Mouse (Mus musculus) erythroblast, embryonic 14.5 days (primary cell): ENCODE data around the gene Mcm3. TPM values are rescaled to one million over a fixed set of nuclear protein-coding genes. Genes with fewer than 3 reads are reported as not detected.
"Not testable (repeated sequence)": the region's sequence is repeated elsewhere in the genome, so short reads cannot be mapped to it uniquely, and the experiment has no call there.

Experiments
- H3K27me3 ChIP-seq: 2 replicates; pipeline ENCODE4 v1.6.1; 2012; ENCODE audit warnings: inconsistent platforms; ENCODE audit not compliant: control insufficient read depth
- H3K36me3 ChIP-seq: 2 replicates; pipeline ENCODE4 v1.6.1; 2012; ENCODE audit warnings: mild to moderate bottlenecking, inconsistent platforms; ENCODE audit not compliant: control insufficient read depth
- H3K4me1 ChIP-seq: 2 replicates; pipeline ENCODE4 v1.6.1; 2012; ENCODE audit warnings: inconsistent platforms; ENCODE audit not compliant: control insufficient read depth
- H3K4me3 ChIP-seq: replicated peaks from 2 replicates; pipeline ENCODE3; 2012; ENCODE audit warnings: moderate library complexity, mild to moderate bottlenecking, inconsistent platforms
- H3K9me3 ChIP-seq: 2 replicates; pipeline ENCODE4 v1.6.1; 2012; ENCODE audit warnings: low read length, inconsistent platforms, mixed read lengths; ENCODE audit not compliant: control insufficient read depth
- GATA1 ChIP-seq: IDR thresholded peaks from 2 replicates; pipeline ENCODE4 v1.6.1; 2012; ENCODE audit warnings: low read length, inconsistent platforms, mixed read lengths
- TAL1 ChIP-seq: IDR thresholded peaks from 3 replicates; pipeline ENCODE4 v1.6.1; 2012; ENCODE audit warnings: low read length, inconsistent platforms, mixed read lengths
- polyA plus RNA-seq: library from polyadenylated mRNA; stranded (reverse); fragments of >175 nt; gene quantifications from 2 replicates; pipeline ENCODE4 v1.2.3, GENCODE M21; 2012

Gene Mcm3
- polyA plus RNA-seq, 1 experiment = 12.8 TPM

DNA sequence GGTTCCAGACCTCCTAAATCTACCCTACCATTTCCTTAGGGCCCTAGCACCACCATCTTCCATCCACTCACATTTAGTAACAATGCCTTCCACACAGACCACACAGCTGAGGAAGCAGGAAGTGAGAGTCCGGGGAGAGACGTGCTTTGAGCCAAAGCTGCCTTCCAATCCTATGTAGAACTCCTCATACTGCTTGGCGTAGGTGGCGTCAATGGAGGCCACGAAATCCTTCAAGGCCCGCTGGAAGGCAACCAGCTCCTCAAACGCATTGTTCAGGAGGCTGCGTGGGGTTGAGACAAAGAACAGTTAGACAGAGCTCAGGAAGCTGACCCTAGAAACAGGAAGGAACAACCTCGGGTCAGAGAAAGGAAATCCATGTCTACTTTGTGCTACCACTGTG is 2.9 kb downstream of the Mcm3 start:
- H3K4me1 ChIP-seq = peaks cover 33% of the 10 kb centered on the region
- H3K9me3 ChIP-seq = no peaks in the 10 kb centered on the region
- H3K27me3 ChIP-seq = no peaks in the 10 kb centered on the region
- H3K36me3 ChIP-seq = peaks cover 68% of the 10 kb centered on the region
- no peak for TF ChIP-seq GATA1
- no peak for TF ChIP-seq TAL1
- H3K4me3 ChIP-seq = no peak overlapping the region

DNA sequence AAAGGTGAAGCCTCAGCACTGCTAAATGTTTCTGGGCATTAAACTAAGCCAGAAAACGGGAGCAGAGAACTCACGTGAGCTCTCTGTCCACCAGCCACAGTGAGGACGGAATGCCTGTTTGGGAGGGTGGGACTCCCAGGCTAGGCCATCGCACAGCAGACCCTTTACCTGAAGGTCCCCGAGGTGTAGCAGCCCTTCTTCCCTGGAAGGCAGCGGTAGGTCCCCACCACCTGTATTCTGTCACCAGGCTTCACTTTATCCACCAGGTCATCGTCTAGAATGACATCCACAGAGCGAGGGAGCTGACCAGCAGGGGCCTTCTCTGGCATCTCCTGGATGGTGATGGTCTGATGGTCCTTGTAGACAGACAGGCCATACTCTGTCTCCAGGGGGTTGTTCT is 5.6 kb downstream of the Mcm3 start:
- H3K36me3 ChIP-seq = peaks cover 95% of the 10 kb centered on the region
- no peaks in the 10 kb centered on the region for H3K27me3 ChIP-seq
- H3K4me1 ChIP-seq = peaks cover 29% of the 10 kb centered on the region

DNA sequence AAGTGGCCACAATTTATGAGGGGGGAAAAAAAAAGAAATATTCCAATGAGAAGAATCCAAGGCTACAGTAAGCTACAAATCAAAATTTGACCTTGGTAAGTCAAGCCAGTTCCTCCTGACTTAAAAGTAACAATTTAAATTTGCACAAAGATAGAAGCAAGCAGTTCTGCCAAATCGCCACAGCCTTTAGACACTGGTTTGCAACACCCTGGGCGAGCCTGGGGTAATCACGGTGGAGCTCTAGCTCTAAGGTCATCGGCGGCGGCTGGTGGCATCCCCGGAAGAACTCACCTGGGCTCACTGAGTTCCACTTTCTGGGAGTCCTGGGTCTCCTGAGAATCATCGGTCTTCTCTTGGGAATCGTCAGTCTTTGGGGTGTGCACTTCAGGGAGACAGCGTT is 15.6 kb downstream of the Mcm3 start:
- Histone ChIP-seq H3K4me3 (no peak overlapping the region), H3K36me3 (peaks cover 100% of the 10 kb centered on the region), H3K4me1 (no peaks in the 10 kb centered on the region; the same call in 1 of the 2 replicates), H3K9me3 (no peaks in the 10 kb centered on the region), H3K27me3 (no peaks in the 10 kb centered on the region)
- no peak for TF ChIP-seq TAL1
- no peak for TF ChIP-seq GATA1

More for the DNA sequence above, 5.6 kb downstream of the Mcm3 start:
- TF ChIP-seq GATA1 = no peak
- no peak for TF ChIP-seq TAL1
- Histone ChIP-seq H3K4me3 (no peak overlapping the region), H3K9me3 (no peaks in the 10 kb centered on the region)

DNA sequence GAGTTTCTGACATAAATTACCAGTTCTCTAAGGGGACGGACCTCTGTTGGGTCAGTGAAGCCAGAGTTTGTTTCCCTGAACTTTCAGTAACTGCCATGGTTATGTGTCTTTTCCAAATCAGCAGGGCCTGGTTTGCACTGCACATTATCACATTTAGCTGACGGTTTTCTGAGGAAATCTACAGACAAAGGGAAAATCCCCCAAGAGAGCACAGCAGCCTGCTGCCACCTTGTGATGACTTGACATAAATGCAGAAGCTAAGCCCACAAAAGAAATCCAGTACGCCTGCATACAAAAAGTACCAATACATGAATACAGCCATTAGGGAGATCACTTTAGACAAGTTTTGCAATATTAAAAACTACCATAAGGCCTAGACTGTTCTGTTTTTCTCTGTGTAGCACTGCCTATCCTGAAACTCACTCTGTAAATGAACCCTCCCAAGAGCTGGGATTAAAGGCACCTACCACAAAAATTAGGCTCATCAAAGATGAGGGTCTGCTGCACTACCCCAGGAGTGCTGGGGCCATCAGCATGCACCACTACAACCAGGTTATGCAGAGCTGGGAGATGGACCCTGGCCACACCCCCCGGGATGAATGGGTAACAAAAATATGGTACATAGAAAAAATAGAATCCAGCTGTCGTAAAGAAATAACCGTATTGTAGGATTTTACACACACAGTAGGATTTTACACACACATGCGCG is 18.3 kb downstream of the Mcm3 start:
- Histone ChIP-seq H3K4me1 (no peaks in the 10 kb centered on the region; the same call in none of the 2 replicates), H3K4me3 (no peak overlapping the region), H3K27me3 (no peaks in the 10 kb centered on the region), H3K36me3 (peaks cover 96% of the 10 kb centered on the region), H3K9me3 (no peaks in the 10 kb centered on the region)
- no peak for TF ChIP-seq TAL1
- TF ChIP-seq GATA1 = no peak

DNA sequence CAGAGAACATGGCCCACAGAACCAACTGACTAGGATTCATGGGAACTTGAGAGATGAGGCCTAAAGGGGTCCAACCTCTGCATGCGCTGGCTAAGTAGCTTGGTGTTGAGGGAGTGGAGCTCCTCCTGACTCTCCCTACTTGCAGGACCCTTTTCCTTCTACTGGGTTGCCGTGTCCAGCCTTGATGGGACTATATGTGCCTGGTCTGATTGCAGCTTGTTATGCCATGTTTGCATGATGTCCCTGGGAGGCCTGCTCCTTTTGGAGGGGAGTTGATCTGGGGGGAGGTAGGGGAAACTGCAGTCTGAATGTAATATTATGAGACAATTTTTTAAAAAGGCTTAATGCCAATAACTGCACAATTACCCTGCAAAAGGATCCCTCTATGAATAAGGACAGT is 18.8 kb downstream of the Mcm3 start:
- peaks cover 91% of the 10 kb centered on the region for H3K36me3 ChIP-seq
- no peak overlapping the region for H3K4me3 ChIP-seq
- H3K27me3 ChIP-seq = no peaks in the 10 kb centered on the region
- TF ChIP-seq TAL1 = no peak
- no peak for TF ChIP-seq GATA1
- peaks cover 3% of the 10 kb centered on the region for H3K4me1 ChIP-seq
- no peaks in the 10 kb centered on the region for H3K9me3 ChIP-seq

DNA sequence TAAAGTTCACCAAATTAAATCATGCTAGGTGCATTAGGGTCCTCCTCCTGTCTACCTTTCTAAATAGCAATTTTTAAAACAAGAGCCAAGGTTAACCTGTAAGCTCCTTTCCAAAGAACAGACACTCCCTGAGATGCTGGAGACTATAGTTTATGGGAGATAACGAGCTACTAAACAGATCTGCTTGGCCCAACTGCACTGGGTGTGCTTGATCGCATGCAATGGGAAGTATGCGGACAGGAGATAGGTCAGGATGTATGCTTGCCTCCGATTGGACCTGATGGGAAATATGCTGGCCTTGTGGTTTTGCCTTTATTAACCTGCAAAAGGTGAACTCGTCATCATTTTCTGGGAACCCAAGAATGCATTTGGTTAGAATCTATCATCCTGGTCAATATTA is 24.9 kb downstream of the Mcm3 start:
- H3K4me3 ChIP-seq = no peak overlapping the region
- TF ChIP-seq GATA1 (no peak), TAL1 (no peak)
- peaks cover 30% of the 10 kb centered on the region for H3K36me3 ChIP-seq
- H3K27me3 ChIP-seq = peaks cover 2% of the 10 kb centered on the region
- no peaks in the 10 kb centered on the region for H3K9me3 ChIP-seq
- peaks cover 21% of the 10 kb centered on the region for H3K4me1 ChIP-seq

DNA sequence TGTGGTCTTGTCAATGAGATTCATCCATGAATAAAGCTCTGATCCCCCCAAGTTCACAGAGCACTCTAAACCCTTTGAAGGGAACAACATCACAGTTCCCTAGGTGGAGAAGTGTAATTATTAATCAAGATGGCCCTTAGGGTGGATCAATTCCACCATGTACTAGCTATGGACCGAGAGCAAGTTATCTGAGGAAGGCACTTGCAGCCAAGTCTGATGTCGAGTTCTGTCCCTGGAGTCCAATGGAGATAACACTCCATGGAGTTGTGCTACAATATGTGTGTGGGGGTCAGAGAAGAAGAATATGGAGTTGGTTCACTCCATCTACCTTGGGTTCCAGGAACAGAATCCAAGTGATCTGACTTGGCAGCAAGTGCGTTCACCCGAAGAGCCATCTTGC is 25.4 kb downstream of the Mcm3 start:
- TF ChIP-seq TAL1 (no peak), GATA1 (no peak)
- Histone ChIP-seq H3K27me3 (peaks cover 2% of the 10 kb centered on the region), H3K4me3 (no peak overlapping the region), H3K36me3 (peaks cover 25% of the 10 kb centered on the region), H3K9me3 (no peaks in the 10 kb centered on the region), H3K4me1 (peaks cover 21% of the 10 kb centered on the region)

DNA sequence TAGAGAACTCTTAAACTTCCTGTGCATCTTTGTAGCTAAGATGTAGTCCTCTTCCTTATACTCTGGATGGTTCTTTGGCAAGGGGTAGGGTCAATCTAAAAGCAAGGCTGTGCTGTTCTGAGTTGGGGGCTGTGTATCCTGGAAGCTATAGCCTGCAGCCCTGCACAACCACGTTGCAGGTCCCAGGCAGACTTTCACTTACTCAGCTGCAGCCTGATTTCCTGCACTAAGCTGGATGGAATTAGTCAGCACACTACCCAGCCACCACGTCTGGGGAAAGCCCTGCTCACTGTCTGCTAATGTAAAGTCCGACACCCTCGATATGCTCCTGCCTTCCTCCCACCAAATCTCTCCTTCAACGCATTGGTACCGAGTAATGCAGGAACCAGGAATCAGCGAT is 28.7 kb downstream of the Mcm3 start:
- H3K4me1 ChIP-seq = peaks cover 19% of the 10 kb centered on the region
- no peaks in the 10 kb centered on the region for H3K36me3 ChIP-seq
- no peak overlapping the region for H3K4me3 ChIP-seq
- TF ChIP-seq TAL1 (no peak), GATA1 (no peak)
- H3K9me3 ChIP-seq = no peaks in the 10 kb centered on the region
- peaks cover 2% of the 10 kb centered on the region for H3K27me3 ChIP-seq

DNA sequence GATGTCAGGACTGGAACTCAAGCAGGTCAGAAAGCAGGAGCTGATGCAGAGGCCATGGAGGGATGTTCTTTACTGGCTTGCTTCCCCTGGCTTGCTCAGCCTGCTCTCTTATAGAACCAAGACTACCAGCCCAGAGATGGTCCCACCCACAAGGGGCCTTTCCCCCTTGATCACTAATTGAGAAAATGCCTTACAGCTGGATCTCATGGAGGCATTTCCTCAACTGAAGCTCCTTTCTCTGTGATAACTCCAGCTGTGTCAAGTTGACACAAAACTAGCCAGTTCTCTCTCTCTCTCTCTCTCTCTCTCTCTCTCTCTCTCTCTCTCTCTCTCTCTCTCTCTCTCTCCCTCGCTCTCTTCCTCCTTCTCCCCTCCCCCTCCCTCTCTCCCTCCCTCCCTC is 29.6 kb downstream of the Mcm3 start, which contains the start of gene Il17f:
Il17f (minus strand) TSS at position 101 of the 400 bp plus-strand sequence.
- not testable (repeated sequence) for H3K36me3 ChIP-seq, H3K4me3 ChIP-seq, H3K9me3 ChIP-seq, H3K27me3 ChIP-seq
- H3K4me1 ChIP-seq = peaks cover 15% of the 10 kb centered on the region

DNA sequence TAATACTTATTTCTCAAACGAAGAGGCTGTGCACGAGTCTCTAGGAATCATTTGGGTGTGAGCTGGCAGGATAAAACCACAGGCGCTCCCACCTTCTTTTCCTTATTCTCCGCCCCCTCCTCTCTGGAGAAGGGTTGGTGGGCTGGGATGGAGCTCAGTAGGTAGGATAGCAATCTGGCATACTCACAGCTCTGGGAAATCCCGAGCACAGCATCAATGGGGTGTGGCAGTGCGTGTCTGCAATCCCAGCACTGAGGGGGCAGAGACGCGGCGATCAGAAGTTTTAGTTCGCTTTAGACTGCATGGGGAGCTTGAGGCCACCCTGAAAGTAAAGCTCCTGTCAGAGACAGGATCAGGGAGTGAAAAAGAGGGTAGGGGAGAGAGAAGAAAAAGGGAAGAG is 31.7 kb downstream of the Mcm3 start:
- TF ChIP-seq GATA1 (no peak), TAL1 (no peak)
- Histone ChIP-seq H3K36me3 (no peaks in the 10 kb centered on the region), H3K9me3 (no peaks in the 10 kb centered on the region), H3K4me3 (no peak overlapping the region), H3K27me3 (peaks cover 2% of the 10 kb centered on the region), H3K4me1 (no peaks in the 10 kb centered on the region)
